Mouse (Mus musculus): ENCODE measurements around the gene Plcg2.

- TF ChIP-seq POLR2A (IDR thresholded peaks at IDR 0.05; ENCODE audit: borderline replicate concordance, low read depth, low read length) (no peak), CTCF (IDR thresholded peaks at IDR 0.05; ENCODE audit: low read depth, low read length) (peak; percentile 63)
Measured at GRCm38 (mm10) chr8:117626040-117626838, 128.1 kb downstream of the Plcg2 start.
